Mouse (Mus musculus): ENCODE results near the gene Fam49a.

GRCm38 (mm10) chr12:12222585-12223290 is 39.2 kb upstream of the Fam49a start:
- TF ChIP-seq CTCF (IDR thresholded peaks at IDR 0.05; ENCODE audit: control insufficient read depth, insufficient read depth, low read length) = no peak
- no peak for TF ChIP-seq POLR2A (IDR thresholded peaks at IDR 0.05; ENCODE audit: borderline replicate concordance, control insufficient read depth, low read depth, low read length)
